Mouse (Mus musculus) kidney, adult 2 months (tissue): ENCODE results near the gene Rnasel.

Experiments used
- CTCF ChIP-seq: fragments of 200-500 bp; conservative IDR thresholded peaks from 2 replicates; pipeline ENCODE4 v1.5.1; 2011; ENCODE audit warnings: low read depth, mild to moderate bottlenecking, control low read depth, low read length, moderate library complexity, mixed read lengths; ENCODE audit not compliant: insufficient read depth, insufficient read length
- POLR2A ChIP-seq: fragments of 200-500 bp; IDR thresholded peaks from one replicate; pipeline ENCODE4 v1.6.1; 2011; ENCODE audit warnings: low read depth, low read length, control low read depth

- TF ChIP-seq CTCF (no peak), POLR2A (no peak)
Measured at GRCm38 (mm10) chr1:153712633-153713032, 36.6 kb upstream of the Rnasel start.
